Mouse (Mus musculus) neural tube, embryonic 13.5 days (tissue): ENCODE measurements around the gene Mpdz. TPM values are rescaled to one million over a fixed set of nuclear protein-coding genes. Genes with fewer than 3 reads are reported as not detected.

ENCODE experiments used
- ATAC-seq: fragments of 200-750 bp; cut with Nextera tagmentation; 2 replicates; pipeline ENCODE4 v1.8.0; 2017; ENCODE audit warnings: low read depth, mild to moderate bottlenecking, moderate TSS enrichment, moderate library complexity
- H3K27ac ChIP-seq: fragments of 300-500 bp; sonication (generic); replicated peaks from 2 replicates; pipeline ENCODE4 v1.5.1; 2015; ENCODE audit warnings: moderate library complexity, mild to moderate bottlenecking, inconsistent platforms
- H3K27me3 ChIP-seq: fragments of 300-500 bp; sonication (generic); 2 replicates; pipeline ENCODE4 v1.6.1; 2015; ENCODE audit warnings: mild to moderate bottlenecking, inconsistent platforms
- H3K36me3 ChIP-seq: fragments of 300-500 bp; sonication (generic); 2 replicates; pipeline ENCODE4 v1.6.1; 2015; ENCODE audit warnings: mild to moderate bottlenecking, inconsistent platforms
- H3K4me1 ChIP-seq: fragments of 300-500 bp; sonication (generic); replicated peaks from 2 replicates; pipeline ENCODE4 v1.6.1; 2015; ENCODE audit warnings: inconsistent platforms
- H3K4me2 ChIP-seq: fragments of 300-500 bp; sonication (generic); 2 replicates; pipeline ENCODE4 v1.6.1; 2015; ENCODE audit warnings: inconsistent platforms, mild to moderate bottlenecking, moderate library complexity
- H3K4me3 ChIP-seq: fragments of 300-500 bp; sonication (generic); 2 replicates; pipeline ENCODE4 v1.5.1; 2015; ENCODE audit warnings: mild to moderate bottlenecking, inconsistent platforms
- H3K9ac ChIP-seq: fragments of 300-500 bp; sonication (generic); 2 replicates; pipeline ENCODE4 v1.6.1; 2015; ENCODE audit warnings: moderate library complexity, mild to moderate bottlenecking, inconsistent platforms
- H3K9me3 ChIP-seq: fragments of 300-500 bp; sonication (generic); 2 replicates; pipeline ENCODE4 v1.6.1; 2016; ENCODE audit warnings: inconsistent platforms
- WGBS: fragments of 180-500 bp; shearing (Covaris S2); methylation state at CpG from one replicate; pipeline ENCODE4 v1.1.7; 2015; 5-methylcytosine and 5-hydroxymethylcytosine counted together
- polyA plus RNA-seq: library from polyadenylated mRNA; unstranded; fragments of >200 nt; fragmentation: Nextera tagmentation; extraction: Ambion mirVana; gene quantifications from 2 replicates; pipeline ENCODE4 v1.2.1, GENCODE M21; 2015

Gene Mpdz
- polyA plus RNA-seq, 1 experiment from 2014 or later, result 12.3 TPM

GRCm38 (mm10) chr4:81273067-81273466, 169.5 kb downstream of the Mpdz start:
- Histone ChIP-seq H3K27ac (no peak overlapping the region), H3K27me3 (no peaks in the 10 kb centered on the region), H3K9ac (no peak overlapping the region), H3K4me1 (no peaks in the 10 kb centered on the region), H3K36me3 (no peaks in the 10 kb centered on the region), H3K4me2 (no peak overlapping the region), H3K9me3 (no peaks in the 10 kb centered on the region), H3K4me3 (no peak overlapping the region)
- ATAC-seq, result no peak
- 89% methylated on average over 2 of the region's 2 CpGs for WGBS

- no peaks in the 10 kb centered on the region for H3K36me3 ChIP-seq
- H3K4me2 ChIP-seq, result no peak overlapping the region
- H3K4me1 ChIP-seq, result no peaks in the 10 kb centered on the region
- no peaks in the 10 kb centered on the region for H3K27me3 ChIP-seq
- no peak overlapping the region for H3K4me3 ChIP-seq
- H3K9ac ChIP-seq, result no peak overlapping the region
- no peak overlapping the region for H3K27ac ChIP-seq
- WGBS, result 76% methylated on average over 6 of the region's 6 CpGs
- no peak for ATAC-seq
- no peaks in the 10 kb centered on the region for H3K9me3 ChIP-seq
Observed at GRCm38 (mm10) chr4:81252859-81253780, 189.5 kb downstream of the Mpdz start.

GRCm38 (mm10) chr4:81252334-81252733, 190.3 kb downstream of the Mpdz start:
- H3K36me3 ChIP-seq, result no peaks in the 10 kb centered on the region
- H3K4me1 ChIP-seq, result no peaks in the 10 kb centered on the region
- no peak overlapping the region for H3K9ac ChIP-seq
- no peak overlapping the region for H3K4me2 ChIP-seq
- H3K9me3 ChIP-seq, result no peaks in the 10 kb centered on the region
- no peak overlapping the region for H3K4me3 ChIP-seq
- H3K27ac ChIP-seq, result no peak overlapping the region
- 85% methylated on average over 1 of the region's 1 CpGs for WGBS
- no peak for ATAC-seq
- no peaks in the 10 kb centered on the region for H3K27me3 ChIP-seq

DNA sequence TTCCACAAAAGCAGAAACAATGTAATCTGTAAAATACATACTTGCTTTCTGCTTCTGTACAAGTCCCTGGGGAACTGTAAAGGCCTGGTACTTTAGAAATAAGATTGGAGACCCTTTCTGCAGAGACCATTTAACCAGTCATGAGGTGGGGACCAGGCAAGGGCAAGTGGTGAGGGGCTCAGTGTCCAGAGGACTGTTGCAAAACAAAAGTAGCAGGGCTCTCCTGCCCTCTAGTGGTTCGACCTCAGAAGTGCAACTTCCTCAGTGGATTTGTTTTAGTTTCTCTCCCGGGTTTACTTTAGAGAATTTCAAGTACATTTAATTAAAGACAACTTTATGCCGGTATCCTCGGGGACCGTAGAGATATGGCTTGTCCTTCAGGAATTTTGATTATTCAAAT, 190.7 kb downstream of the Mpdz start:
- H3K4me2 ChIP-seq, result no peak overlapping the region
- no peaks in the 10 kb centered on the region for H3K4me1 ChIP-seq
- H3K9ac ChIP-seq, result no peak overlapping the region
- H3K27me3 ChIP-seq, result no peaks in the 10 kb centered on the region
- no peak overlapping the region for H3K4me3 ChIP-seq
- H3K27ac ChIP-seq, result no peak overlapping the region
- 15% methylated on average over 5 of the region's 5 CpGs for WGBS
- no peaks in the 10 kb centered on the region for H3K36me3 ChIP-seq
- ATAC-seq, result peak; percentile 67; the same call in 1 of the 2 replicates
- H3K9me3 ChIP-seq, result no peaks in the 10 kb centered on the region

DNA sequence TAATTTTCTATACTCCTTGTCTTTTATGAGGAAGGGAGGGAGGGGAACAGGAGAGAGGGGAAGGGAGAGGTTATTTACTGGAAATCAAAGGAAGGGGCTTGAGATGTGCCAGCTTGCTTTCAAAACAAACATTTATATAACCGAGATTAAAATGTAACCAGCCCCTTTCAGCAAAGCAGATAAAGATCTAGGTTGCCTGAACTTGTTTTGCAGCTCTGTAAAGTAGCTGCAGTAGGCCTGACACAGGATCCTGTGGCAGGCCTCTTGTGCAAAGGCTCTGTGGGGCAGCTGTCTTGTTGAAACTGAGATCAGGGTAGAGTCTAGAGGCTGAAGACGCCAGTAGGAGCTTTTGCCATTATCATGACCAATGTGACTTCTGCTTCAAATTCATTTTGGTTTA, 193.4 kb downstream of the Mpdz start:
- H3K36me3 ChIP-seq, result no peaks in the 10 kb centered on the region
- no peak for ATAC-seq
- H3K27me3 ChIP-seq, result no peaks in the 10 kb centered on the region
- 89% methylated on average over 2 of the region's 2 CpGs for WGBS
- H3K9me3 ChIP-seq, result no peaks in the 10 kb centered on the region
- H3K27ac ChIP-seq, result no peak overlapping the region
- H3K4me3 ChIP-seq, result no peak overlapping the region
- no peak overlapping the region for H3K4me2 ChIP-seq
- no peak overlapping the region for H3K9ac ChIP-seq
- H3K4me1 ChIP-seq, result no peaks in the 10 kb centered on the region

- no peaks in the 10 kb centered on the region for H3K36me3 ChIP-seq
- H3K27me3 ChIP-seq, result no peaks in the 10 kb centered on the region
- WGBS, result 84% methylated on average over 5 of the region's 5 CpGs
- H3K4me1 ChIP-seq, result no peaks in the 10 kb centered on the region
- no peak overlapping the region for H3K4me3 ChIP-seq
- H3K27ac ChIP-seq, result no peak overlapping the region
- no peak overlapping the region for H3K4me2 ChIP-seq
- H3K9me3 ChIP-seq, result no peaks in the 10 kb centered on the region
- ATAC-seq, result no peak
- H3K9ac ChIP-seq, result no peak overlapping the region
Observed at GRCm38 (mm10) chr4:81236227-81236626, 206.4 kb downstream of the Mpdz start.
